Mouse (Mus musculus) liver, adult 2 months (tissue): ENCODE measurements around the gene Sun1. TPM values are rescaled to one million over a fixed set of nuclear protein-coding genes. Genes with fewer than 3 reads are reported as not detected.

ENCODE experiments used
- DNase-seq: peaks from one replicate; pipeline ENCODE4 v3.0.0-alpha.2; 2011; ENCODE audit warnings: low read depth, low spot score; ENCODE audit errors: extremely low read depth
- H3K27ac ChIP-seq: fragments of 200-500 bp; replicated peaks from 2 replicates; pipeline ENCODE4 v1.5.1; 2012; ENCODE audit warnings: low read depth, mild to moderate bottlenecking, control low read depth, inconsistent platforms, low read length; ENCODE audit not compliant: insufficient read depth
- H3K27me3 ChIP-seq: fragments of 200-500 bp; 2 replicates; pipeline ENCODE4 v1.6.1; 2012; ENCODE audit warnings: mild to moderate bottlenecking, moderate library complexity, low read length, inconsistent platforms; ENCODE audit not compliant: control insufficient read depth, insufficient read depth
- H3K36me3 ChIP-seq: fragments of 200-500 bp; 2 replicates; pipeline ENCODE4 v1.6.1; 2012; ENCODE audit warnings: low read length, inconsistent platforms; ENCODE audit not compliant: control insufficient read depth, insufficient read depth
- H3K4me1 ChIP-seq: fragments of 200-500 bp; 2 replicates; pipeline ENCODE4 v1.6.1; 2011; ENCODE audit warnings: low read length; ENCODE audit not compliant: control insufficient read depth, insufficient read depth
- H3K4me3 ChIP-seq: fragments of 200-500 bp; 2 replicates; pipeline ENCODE4 v1.5.1; 2011; ENCODE audit warnings: low read depth, mild to moderate bottlenecking, control low read depth, low read length, moderate library complexity; ENCODE audit not compliant: insufficient read depth
- H3K79me2 ChIP-seq: fragments of 200-500 bp; 2 replicates; pipeline ENCODE4 v1.6.1; 2012; ENCODE audit warnings: inconsistent platforms, mild to moderate bottlenecking, low read length, moderate library complexity; ENCODE audit not compliant: control insufficient read depth, insufficient read depth
- H3K9ac ChIP-seq: fragments of 200-500 bp; 2 replicates; pipeline ENCODE4 v1.6.1; 2012; ENCODE audit warnings: low read depth, mild to moderate bottlenecking, control low read depth, inconsistent platforms, low read length
- CTCF ChIP-seq: fragments of 200-500 bp; IDR thresholded peaks from 2 replicates; pipeline ENCODE4 v1.5.1; 2011; ENCODE audit warnings: low read depth, low read length, control low read depth
- POLR2A ChIP-seq: fragments of 200-500 bp; IDR thresholded peaks from 2 replicates; pipeline ENCODE4 v1.6.1; 2011; ENCODE audit warnings: low read length, control low read depth; ENCODE audit not compliant: insufficient read depth; ENCODE audit errors: extremely low read depth
- WGBS: fragments of 180-500 bp; shearing (Covaris S2); methylation state at CpG from one replicate; pipeline ENCODE4 v1.1.7; 2018; 5-methylcytosine and 5-hydroxymethylcytosine counted together
- polyA plus RNA-seq: library from polyadenylated mRNA; depleted of rRNA; stranded (reverse); fragments of >200 nt; gene quantifications from 2 replicates; pipeline ENCODE4 v1.2.3, GENCODE M21; 2012
- total RNA-seq: library from RNA; depleted of rRNA; stranded (reverse); fragments of >200 nt; gene quantifications from 2 replicates; pipeline ENCODE4 v1.2.3, GENCODE M21; 2014

The Sun1 gene
- total and polyA plus RNA-seq, 2 experiments: 8.8 to 15.6 TPM

- TF ChIP-seq POLR2A (no peak), CTCF (no peak)
- no peaks in the 10 kb centered on the region for H3K27me3 ChIP-seq
- WGBS: 47% methylated on average over 8 of the region's 8 CpGs
- DNase-seq: no peak
- H3K36me3 ChIP-seq: peaks cover 6% of the 10 kb centered on the region; the same call in 1 of the 2 replicates
- H3K4me1 ChIP-seq: no peaks in the 10 kb centered on the region
- no peak overlapping the region for H3K4me3 ChIP-seq
- H3K27ac ChIP-seq: no peak overlapping the region
- no peaks in the 10 kb centered on the region for H3K79me2 ChIP-seq
- no peak overlapping the region for H3K9ac ChIP-seq
Measured at GRCm38 (mm10) chr5:139271994-139272554, 71.6 kb downstream of the Sun1 start.

- no peaks in the 10 kb centered on the region for H3K4me1 ChIP-seq
- 84% methylated on average over 8 of the region's 8 CpGs for WGBS
- H3K27ac ChIP-seq: no peak overlapping the region
- no peaks in the 10 kb centered on the region for H3K27me3 ChIP-seq
- no peak for DNase-seq
- H3K36me3 ChIP-seq: no peaks in the 10 kb centered on the region
- H3K4me3 ChIP-seq: no peak overlapping the region
- TF ChIP-seq CTCF: no peak
- no peak for TF ChIP-seq POLR2A
- H3K9ac ChIP-seq: no peak overlapping the region
- H3K79me2 ChIP-seq: no peaks in the 10 kb centered on the region
Measured at GRCm38 (mm10) chr5:139277287-139277686, 76.8 kb downstream of the Sun1 start.

- Histone ChIP-seq H3K9ac (no peak overlapping the region), H3K27ac (no peak overlapping the region), H3K4me3 (no peak overlapping the region), H3K27me3 (no peaks in the 10 kb centered on the region), H3K79me2 (no peaks in the 10 kb centered on the region), H3K36me3 (no peaks in the 10 kb centered on the region), H3K4me1 (no peaks in the 10 kb centered on the region)
- no peak for DNase-seq
- TF ChIP-seq POLR2A: no peak
- 69% methylated on average over 11 of the region's 11 CpGs for WGBS
Measured at GRCm38 (mm10) chr5:139281373-139282112, 81.1 kb downstream of the Sun1 start.

- no peak overlapping the region for H3K27ac ChIP-seq
- no peaks in the 10 kb centered on the region for H3K27me3 ChIP-seq
- no peaks in the 10 kb centered on the region for H3K4me1 ChIP-seq
- DNase-seq: peak; percentile 28
- peak; percentile 98 for TF ChIP-seq CTCF
- TF ChIP-seq POLR2A: no peak
- H3K9ac ChIP-seq: no peak overlapping the region
- H3K36me3 ChIP-seq: no peaks in the 10 kb centered on the region
- WGBS: 4% methylated on average over 15 of the region's 15 CpGs
- no peak overlapping the region for H3K4me3 ChIP-seq
- H3K79me2 ChIP-seq: no peaks in the 10 kb centered on the region
Measured at GRCm38 (mm10) chr5:139282191-139282590, 81.8 kb downstream of the Sun1 start.

GRCm38 (mm10) chr5:139283460-139284180, 83.2 kb downstream of the Sun1 start:
- Histone ChIP-seq H3K27me3 (no peaks in the 10 kb centered on the region), H3K36me3 (no peaks in the 10 kb centered on the region), H3K79me2 (no peaks in the 10 kb centered on the region), H3K9ac (no peak overlapping the region), H3K4me1 (no peaks in the 10 kb centered on the region), H3K4me3 (no peak overlapping the region), H3K27ac (no peak overlapping the region)
- no peak for TF ChIP-seq CTCF
- TF ChIP-seq POLR2A: no peak
- 97% methylated on average over 14 of the region's 14 CpGs for WGBS
- DNase-seq: no peak
